ENCODE assay signal across 17 mouse cellular contexts in the genomic region with DNA sequence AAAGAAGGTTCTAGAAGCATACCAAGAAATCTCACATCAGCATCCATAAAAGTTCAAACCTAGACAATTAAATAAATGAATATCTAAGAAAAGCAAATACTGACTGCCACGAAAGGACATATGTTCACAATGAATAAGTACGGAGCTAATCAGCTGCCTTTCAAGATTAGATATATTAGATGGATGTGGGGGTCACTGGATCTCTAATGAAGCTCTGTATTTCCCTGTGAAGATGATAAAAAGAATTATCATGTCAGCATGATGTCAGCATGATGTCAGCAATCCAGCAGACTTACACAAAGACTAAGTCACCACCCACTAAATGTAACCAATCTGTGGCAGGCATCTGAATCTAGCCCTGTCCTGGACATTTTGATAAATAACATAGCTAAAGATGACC.
"Had no signal": no experiment of that assay in that cellular context is flagged by ENCODE, and none has a peak within 500 bp of the region (broad histone marks: within the 10 kb centered on the region; RNA-seq: fewer than 3 reads in every experiment).

No protein-coding gene starts in this region.

- H3K4me2 ChIP-seq: limb, embryonic 12.5 days; limb, embryonic 15.5 days; liver, embryonic 11.5 days; lung, embryonic 14.5 days; midbrain, embryonic 12.5 days; neural tube, embryonic 13.5 days; stomach, embryonic 15.5 days had no signal

- ATAC-seq: liver, postnatal 0 days; midbrain, embryonic 16.5 days had no signal

- H3K36me3 ChIP-seq: limb, embryonic 12.5 days; limb, embryonic 15.5 days; midbrain, embryonic 12.5 days; stomach, embryonic 15.5 days had no signal

- DNase-seq: left cerebral cortex, postnatal 4 days; liver, postnatal 0 days; lung, embryonic 14.5 days; retina, postnatal 1 day; right cerebral cortex, postnatal 25 days; spleen, adult 18-20 months; thymus, postnatal 25 days had no signal

- H3K27ac ChIP-seq: limb, embryonic 12.5 days; liver, embryonic 14.5 days; macrophage; midbrain, embryonic 12.5 days; neural tube, embryonic 13.5 days; stomach, embryonic 15.5 days had no signal

- H3K9ac ChIP-seq: limb, embryonic 12.5 days; limb, embryonic 15.5 days; liver, embryonic 14.5 days; liver, postnatal 0 days; lung, embryonic 14.5 days; midbrain, embryonic 12.5 days; neural tube, embryonic 13.5 days; stomach, embryonic 15.5 days had no signal

- H3K4me3 ChIP-seq: limb, embryonic 12.5 days; limb, embryonic 15.5 days; midbrain, embryonic 12.5 days; myocyte; neural tube, embryonic 13.5 days; stomach, embryonic 15.5 days had no signal

- H3K27me3 ChIP-seq: limb, embryonic 12.5 days; limb, embryonic 15.5 days; midbrain, embryonic 12.5 days; neural tube, embryonic 13.5 days; stomach, embryonic 15.5 days had no signal

- H3K9me3 ChIP-seq: limb, embryonic 12.5 days; limb, embryonic 15.5 days; midbrain, embryonic 12.5 days; neural tube, embryonic 13.5 days; stomach, embryonic 15.5 days had no signal
